Mouse (Mus musculus) cortical plate, adult 2 months (tissue): ENCODE data around the gene Emc8.

Experiments used
- CTCF ChIP-seq: fragments of 200-500 bp; IDR thresholded peaks from 2 replicates; pipeline ENCODE4 v1.5.1; 2011; ENCODE audit warnings: mild to moderate bottlenecking, control low read depth, low read length; ENCODE audit not compliant: insufficient read depth; ENCODE audit errors: extremely low read depth
- POLR2A ChIP-seq: fragments of 200-500 bp; IDR thresholded peaks from 2 replicates; pipeline ENCODE4 v1.6.1; 2011; ENCODE audit warnings: mild to moderate bottlenecking, low read length, control low read depth; ENCODE audit not compliant: insufficient read depth; ENCODE audit errors: extremely low read depth

- TF ChIP-seq CTCF: no peak
- TF ChIP-seq POLR2A: peak; percentile 72
These were observed 606 bp downstream of the Emc8 start, which contains the start of the genes Gm27021 and Cox4i1 for GRCm38 (mm10) chr8:120667561-120668373.
